Mouse (Mus musculus) left cerebral cortex, postnatal 36 days (tissue): ENCODE measurements around the gene Gm5129. TPM values are rescaled to one million over a fixed set of nuclear protein-coding genes. Genes with fewer than 3 reads are reported as not detected.
"Not testable (repeated sequence)": the region's sequence is repeated elsewhere in the genome, so short reads cannot be mapped to it uniquely, and the experiment has no call there.

Source experiments
- DNase-seq, 2 experiments: peaks; one replicate each; pipeline ENCODE4 v3.0.0; 2021 to 2022; ENCODE audit warnings: low spot score in 2 of 2, mixed read lengths in 1 of 2
- intact Hi-C: fragments of 180-260 bp; cut with DNase I; formaldehyde crosslinking; loops from one replicate; pipeline ENCODE4 v1.15.1; 2025
- total RNA-seq, 2 experiments: library from RNA; stranded (reverse); gene quantifications; 2 replicates each; pipeline ENCODE4 v1.2.3; 2021

Gm5129 gene
- total RNA-seq: not detected

DNA sequence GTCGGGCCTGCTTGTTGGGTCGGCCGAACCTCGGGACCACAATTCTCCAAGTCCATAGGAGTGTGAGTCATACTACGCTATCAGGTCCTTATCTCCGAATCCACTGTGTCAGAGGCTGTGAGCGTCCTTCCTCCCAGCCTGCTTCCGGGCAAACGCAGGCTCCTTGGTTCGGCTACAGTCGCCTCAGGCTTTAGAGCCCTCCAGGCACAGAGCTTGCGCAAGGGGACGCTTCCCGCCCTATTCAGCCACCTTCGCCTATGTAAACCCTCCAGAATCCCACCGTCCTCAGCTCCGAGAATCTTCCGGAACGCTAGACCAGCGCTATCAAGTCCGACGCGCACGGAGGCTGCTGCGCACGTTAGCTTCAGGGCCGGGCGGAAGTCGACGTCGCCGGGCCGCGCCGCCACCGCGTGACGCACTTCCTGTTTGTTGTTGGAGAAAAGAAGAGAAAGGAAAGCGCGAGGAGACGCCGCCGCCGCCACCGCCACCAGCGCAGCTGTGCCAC is at the start of gene Gm5129, which contains the start of gene Dnajb6:
Gm5129 (minus strand) TSS at position 380 of the 505 bp plus-strand sequence.
Dnajb6 (plus strand) TSS at position 132 of the 505 bp plus-strand sequence.
- DNase-seq: peak; percentile 99 to 100
- intact Hi-C loops: loop anchor here (2.0 kb wide), 1 partner anchor 167 kb away; the partner anchor contains the start of gene Ube3c

DNA sequence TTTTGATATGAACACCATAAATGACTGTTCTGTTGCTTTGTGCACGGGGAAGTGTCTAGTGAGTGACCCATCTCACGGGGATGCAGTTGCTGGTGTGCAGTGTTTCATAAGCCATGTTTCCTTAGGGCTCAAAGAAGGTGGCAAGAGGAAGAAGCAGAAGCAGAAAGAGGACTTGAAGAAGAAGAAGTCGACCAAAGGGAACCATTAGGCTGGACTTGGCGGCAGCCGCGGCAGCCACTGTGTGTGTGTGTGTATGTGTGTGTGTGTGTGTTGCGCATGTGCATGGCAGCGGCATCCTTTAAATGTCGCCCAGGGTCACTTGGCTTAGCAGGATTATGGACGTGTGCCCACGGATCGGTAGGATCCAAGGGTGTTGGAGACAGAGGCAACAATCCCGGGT is 49.2 kb upstream of the Gm5129 start:
- intact Hi-C loops, DNase-seq: not testable (repeated sequence)

DNA sequence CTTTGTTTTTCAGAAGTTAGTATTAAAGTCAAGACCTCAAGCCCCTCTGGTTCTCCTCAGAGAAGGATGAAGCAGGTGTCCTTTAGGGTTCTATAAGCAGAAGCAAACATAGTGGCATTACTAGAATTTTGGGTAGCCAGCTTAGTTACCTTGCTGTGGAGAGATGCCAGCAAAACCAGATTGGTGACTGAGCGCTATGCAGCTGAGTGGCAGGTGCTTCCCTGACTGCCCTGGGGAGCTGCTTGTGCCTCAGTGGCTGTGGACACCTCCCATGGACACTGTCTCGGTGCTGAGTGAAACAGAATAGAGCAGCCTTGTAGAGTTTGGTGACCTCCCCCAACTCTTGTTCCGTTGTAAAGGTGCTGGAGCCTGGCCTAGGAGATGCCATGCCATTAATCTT is 46.5 kb upstream of the Gm5129 start:
- intact Hi-C loops: no loop called here

DNA sequence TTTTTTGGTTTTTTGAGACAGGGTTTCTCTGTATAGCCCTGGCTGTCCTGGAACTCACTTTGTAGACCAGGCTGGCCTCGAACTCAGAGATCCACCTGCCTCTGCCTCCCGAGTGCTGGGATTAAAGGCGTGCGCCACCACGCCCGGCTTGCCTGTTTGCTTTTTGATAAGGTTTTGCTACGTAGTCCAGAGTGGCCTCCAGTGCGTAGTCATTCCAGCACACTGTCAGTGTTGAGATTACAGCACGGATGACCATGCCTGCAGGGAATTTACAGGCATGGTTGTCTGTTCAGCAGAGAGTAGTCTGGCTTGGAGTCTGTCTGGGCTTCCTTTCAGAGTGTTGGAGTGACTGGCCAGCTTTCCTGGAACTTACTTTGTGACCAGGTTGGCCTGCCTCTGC is 44.0 kb upstream of the Gm5129 start:
- intact Hi-C loops, DNase-seq: not testable (repeated sequence)

More for the DNA sequence above, 46.5 kb upstream of the Gm5129 start:
- no peak for DNase-seq

DNA sequence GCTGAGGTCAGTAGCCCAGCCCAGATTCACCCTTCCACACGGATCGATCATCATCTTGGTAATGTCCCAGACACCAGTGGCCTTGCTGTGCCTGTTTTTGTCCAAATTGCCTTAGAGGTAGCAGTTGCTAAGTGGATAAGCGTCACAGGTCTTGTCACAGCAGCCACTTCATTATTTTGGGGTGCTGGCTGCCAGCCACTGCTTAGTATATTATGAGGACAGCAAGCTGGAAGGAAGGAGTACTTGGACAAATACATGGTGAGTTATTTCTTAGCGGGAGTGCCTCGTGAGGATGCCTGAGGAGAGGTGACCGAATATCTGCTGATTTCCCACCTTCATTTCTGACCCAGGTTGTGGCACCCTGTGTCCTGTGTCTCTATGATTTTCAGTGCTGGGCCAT is 42.3 kb upstream of the Gm5129 start:
- intact Hi-C loops: no loop called here
- no peak for DNase-seq

GRCm38 (mm10) chr5:29775437-29775836 is 39.7 kb upstream of the Gm5129 start:
- DNase-seq: peak in 1 of 2 experiments; percentile 35
- intact Hi-C loops: no loop called here

DNA sequence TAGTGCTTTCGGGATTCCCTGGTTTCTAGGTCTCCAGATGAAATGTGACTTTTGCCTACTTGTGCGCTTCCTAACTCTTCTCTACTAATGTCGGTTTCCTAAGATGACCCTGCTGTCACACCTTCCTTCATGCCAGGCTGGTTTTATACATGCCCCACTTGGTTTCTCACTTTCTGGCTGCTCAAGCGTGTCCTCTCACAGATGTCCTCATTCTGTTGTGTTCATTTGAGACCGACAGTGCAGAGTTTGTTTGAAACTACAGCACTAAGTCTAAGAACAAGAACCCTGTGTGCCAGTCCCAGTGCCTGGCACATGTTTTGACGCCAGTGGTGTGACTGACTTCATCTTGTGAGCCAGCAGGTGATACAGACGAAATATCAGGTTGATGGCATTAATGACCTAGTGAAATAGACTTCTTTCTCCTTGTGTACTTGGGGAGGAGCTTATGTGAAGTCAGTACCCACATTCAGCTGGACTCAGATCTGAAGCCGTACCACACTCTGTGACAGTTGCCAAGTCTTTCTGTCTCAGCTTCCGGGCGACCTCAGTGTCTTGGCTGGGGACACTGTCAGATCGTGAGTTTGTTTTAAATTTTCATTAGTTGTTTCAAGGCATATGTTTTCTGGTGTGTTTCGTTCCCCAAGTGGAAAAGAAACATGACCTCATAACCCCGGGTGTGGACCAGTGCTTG is 37.9 kb upstream of the Gm5129 start:
- no peak for DNase-seq
- intact Hi-C loops: no loop called here

DNA sequence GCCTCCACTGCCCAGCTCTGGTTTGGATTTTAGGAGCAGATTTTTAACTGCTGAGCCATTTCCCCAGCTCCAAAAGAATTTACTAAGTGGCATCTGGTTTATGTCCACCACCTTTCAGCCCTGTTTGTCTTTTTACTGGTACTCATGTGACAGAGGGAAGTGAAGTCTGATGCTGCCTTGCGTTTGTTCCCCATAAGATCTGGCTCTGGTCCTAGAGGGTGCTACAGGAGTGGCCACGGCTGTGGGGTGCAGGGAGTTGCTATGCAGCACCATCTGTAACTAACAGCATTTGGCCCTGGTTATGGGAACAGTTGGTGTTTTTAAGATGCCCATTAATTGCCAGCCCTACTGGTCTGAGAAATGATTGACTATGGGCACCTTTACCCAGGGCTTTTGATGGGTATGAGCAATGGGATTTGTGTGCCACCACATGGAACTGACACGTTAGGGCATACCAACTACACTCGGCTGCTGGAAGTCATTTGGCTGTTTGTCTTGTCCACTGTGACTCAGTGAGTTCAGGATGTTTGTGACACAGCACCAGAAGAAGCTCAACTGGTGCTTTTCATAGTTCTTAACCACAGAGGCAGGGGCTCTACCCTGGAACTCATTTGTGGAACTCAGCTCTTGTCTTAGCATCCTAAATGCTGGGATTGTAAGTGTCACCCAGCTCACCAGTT is 37.1 kb upstream of the Gm5129 start:
- intact Hi-C loops: no loop called here
- DNase-seq: no peak

- intact Hi-C loops: no loop called here
- no peak for DNase-seq
Measured at GRCm38 (mm10) chr5:29772038-29772437, 36.3 kb upstream of the Gm5129 start.

DNA sequence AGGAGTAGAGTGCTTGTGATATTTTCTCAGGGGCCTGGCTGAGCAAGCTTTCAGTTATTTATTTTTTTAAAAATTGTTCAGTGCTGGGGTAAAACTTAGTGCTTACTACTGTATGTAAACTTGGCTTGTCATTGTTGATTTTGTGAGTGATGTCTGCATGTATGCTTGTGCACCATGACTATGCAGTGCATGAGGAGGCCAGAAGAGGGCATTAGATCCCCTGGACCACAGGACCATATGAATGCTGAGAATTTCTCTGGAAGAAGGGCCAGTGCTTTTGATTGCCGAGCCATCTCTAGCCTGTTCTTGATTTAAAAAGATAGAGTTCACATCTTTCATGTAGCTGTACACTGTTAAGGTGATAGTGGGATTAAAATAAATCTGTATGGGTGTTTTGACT is 35.2 kb upstream of the Gm5129 start:
- intact Hi-C loops: no loop called here
- DNase-seq: no peak

DNA sequence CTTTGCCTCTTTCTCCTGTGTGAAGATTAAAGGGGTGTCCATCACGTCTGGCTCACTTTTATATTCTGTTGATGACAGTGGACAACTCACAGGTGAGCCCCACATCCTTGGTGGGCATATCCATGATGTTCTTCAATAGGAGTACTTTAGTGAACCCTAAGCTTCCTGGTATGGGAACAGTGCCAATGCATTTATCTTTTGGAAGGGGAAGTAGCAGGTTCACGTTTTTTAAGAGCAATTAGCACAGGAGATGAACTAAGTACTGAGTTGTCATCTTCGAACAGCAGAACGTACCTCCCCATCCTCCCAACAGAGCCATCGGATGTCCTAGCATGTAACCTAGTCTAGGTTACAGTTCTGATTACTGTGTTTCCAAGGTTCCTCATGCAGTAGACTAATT is 23.6 kb upstream of the Gm5129 start:
- intact Hi-C loops: no loop called here
- DNase-seq: no peak

GRCm38 (mm10) chr5:29752894-29753293 is 17.2 kb upstream of the Gm5129 start:
- no peak for DNase-seq
- intact Hi-C loops: no loop called here

DNA sequence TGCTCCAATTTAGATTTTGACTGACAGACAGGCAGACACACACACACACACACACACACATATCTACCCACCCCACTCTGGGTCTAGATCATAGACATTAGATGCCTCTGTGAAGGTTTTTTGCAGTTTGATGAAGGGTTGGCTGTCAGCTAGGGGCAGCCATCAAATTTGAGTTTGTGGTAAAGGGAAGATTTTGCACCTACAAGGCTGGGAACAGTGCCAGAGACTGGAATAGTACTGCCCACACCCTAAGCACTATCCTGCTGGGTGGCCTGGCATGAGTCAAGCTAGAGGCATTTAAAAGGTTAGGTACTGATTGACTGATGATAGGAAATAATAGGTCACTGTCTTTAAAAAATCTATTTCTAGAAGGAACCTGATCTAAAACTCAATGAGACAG is 15.6 kb upstream of the Gm5129 start:
- intact Hi-C loops: no loop called here
- no peak for DNase-seq

DNA sequence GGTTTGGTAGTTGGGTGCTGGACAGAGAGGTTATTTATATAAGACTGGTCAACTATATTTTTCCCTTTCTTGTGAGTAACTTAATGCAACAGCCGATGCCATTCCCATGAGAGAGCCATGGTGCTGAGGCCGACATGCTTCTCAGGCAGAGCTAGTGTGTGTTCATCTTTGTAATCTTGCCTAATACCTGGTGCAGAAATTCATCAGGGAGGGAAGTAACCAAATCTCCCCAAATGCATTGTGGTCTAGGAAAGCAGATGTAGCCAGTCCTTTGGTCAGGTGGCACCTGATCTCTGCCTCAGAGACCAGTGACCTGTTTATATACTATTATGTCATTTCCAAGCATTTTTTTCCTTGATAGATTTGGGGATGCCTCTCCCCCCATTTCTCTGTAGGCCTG is 11.9 kb upstream of the Gm5129 start:
- intact Hi-C loops: no loop called here
- no peak for DNase-seq

DNA sequence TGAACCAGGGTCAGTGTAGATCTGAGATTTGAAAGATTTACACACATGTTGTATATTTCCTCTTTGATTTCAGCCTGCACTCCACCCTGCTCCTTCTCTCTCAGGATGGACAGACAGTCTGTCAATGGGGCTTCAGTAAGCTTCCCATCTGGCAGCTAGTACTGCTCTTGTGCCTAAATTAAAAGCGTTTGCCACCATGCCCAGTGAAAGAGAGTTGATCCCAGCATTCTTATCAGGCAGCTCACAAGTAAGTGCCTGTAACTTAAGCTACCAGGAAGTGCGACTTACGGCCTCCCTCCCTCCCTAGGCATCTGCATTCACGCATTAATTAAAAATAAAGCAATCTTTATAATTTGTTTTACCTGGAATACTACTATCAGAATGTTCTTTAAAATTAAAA is 5.4 kb upstream of the Gm5129 start:
- intact Hi-C loops: no loop called here
- DNase-seq: no peak

DNA sequence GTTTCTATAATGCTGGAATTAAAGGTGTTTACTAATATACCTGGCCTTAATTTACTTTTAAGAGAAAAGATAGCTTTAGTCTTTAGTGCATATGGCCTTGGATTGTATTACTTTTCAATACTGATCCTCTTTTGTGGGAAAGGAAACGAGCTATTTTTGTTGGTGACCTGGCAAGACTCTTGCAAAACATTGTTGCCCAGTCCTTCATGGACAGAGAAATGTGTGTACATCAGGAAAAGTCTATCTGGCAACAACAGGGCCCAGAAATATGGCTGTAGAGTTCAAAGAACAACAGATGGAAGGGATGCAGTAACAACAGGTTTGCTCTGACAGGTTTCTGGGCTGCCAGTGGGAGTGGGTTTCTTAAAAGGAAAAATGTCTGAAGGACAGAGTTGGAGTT is 4.9 kb upstream of the Gm5129 start:
- DNase-seq: no peak
- intact Hi-C loops: no loop called here

DNA sequence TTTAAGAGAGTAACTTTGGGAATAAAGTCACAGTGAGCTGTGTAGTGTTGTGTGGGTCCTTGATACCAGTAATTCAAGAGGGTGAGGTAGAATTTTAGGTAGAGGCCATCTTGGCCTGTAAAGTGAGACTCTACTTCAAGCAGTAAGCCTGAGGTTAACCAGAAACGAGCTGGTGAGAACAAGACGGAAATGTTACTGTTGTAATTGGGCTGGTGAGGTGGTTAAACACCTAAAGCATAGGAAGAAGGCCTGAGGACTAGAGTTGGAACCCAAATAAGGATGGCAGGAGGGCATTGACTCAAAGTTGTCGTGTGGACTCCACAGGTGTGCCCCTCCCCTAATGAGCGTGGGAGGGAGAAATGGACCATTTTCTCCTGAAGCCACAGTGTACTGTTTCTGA is 2.3 kb upstream of the Gm5129 start:
- no peak for DNase-seq

DNA sequence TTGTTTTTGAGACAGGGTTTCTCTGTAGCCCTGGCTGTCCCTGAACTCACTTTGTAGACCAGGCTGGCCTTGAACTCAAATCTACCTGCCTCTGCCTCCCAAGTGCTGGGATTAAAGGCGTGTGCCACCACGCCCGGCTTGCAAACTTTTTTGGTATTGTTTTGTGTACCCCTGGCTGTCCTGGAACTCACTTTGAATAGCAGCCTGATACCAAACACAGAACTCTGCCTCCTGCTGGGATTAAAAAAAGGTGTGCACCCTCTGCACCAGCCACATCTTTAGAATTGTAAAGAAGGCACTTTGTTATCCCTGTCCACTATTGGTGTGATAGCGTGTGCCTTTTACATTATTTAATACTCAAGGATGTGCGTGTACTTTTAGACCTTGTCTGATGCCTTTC is 1.7 kb upstream of the Gm5129 start:
- intact Hi-C loops: no loop called here

More for the DNA sequence above, 2.3 kb upstream of the Gm5129 start:
- intact Hi-C loops: no loop called here

GRCm38 (mm10) chr5:29736942-29737341 is 1.2 kb upstream of the Gm5129 start:
- intact Hi-C loops: no loop called here
- DNase-seq: no peak

More for the DNA sequence above, 1.7 kb upstream of the Gm5129 start:
- no peak for DNase-seq

DNA sequence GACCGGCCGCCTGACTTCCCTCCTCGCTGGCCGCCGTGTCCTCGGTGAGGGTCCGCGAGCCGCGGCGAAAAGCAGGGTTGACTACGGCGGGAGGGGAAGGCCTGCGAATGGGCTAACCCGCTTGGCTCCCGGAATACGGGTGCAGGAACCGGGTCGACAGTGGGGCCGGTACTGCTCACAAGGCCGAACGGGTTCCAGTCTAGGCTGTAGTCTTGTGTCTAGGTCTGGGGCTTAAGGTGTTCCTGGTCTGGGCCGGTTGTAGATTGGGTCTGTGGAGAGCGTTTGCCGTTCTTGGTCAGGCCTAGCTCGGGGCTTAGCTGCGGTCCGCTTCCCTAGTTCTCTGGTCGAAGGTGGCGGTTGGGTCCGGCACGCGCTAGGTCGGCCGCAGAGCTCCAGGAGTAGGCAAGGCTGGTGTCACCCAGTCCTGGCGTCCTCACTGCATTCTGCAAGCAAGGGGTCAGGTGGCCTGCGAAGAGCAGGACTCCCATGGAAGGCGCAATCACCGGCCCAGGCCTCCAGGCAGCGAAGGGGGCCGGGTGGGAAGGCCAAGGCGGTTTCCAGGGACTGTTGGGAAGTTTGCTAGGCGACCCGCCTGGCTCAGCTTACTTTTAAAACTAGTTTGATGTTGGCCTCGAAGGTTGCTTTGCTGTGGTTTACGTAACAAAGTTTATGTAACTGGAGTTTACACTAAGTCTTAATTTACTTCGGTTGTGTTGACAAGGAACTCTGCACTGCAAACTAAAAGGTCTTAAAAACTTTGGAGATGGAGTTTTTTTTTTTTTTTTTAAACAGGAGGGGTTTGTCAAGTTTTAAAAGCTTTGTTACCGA is 551 bp upstream of the Gm5129 start:
- intact Hi-C loops: no loop called here
- no peak for DNase-seq
